Mouse (Mus musculus): ENCODE measurements around the gene Fam163a. TPM values are rescaled to one million over a fixed set of nuclear protein-coding genes. Genes with fewer than 3 reads are reported as not detected.
A peak's percentile ranks its signal among the peaks of the same experiment; 100 is the strongest.

The Fam163a gene
- polyA plus RNA-seq, 1 experiment from 2014 or later: 3.7 TPM

DNA sequence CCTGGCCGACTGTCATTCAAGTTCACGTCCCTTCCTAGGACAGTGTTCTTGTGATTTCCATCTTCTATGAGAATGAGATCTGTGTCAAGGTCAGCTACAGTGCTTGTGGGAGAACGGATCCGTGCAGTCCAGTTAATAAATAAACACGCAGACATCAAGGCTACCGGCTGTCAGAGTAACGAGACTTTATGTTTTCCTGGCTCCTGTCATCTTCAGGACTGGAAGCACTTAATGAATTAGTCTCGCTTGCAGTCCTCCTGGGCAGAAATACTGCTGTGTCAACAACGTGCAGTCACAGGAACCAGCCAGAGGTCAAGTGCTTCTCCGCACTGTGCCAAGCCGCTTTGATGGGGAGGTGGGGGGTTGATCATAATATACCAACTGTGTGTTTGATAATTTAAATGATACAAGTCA lies 20.7 kb downstream of the Fam163a start:
- no peaks in the 10 kb centered on the region for H3K36me3 ChIP-seq (ENCODE audit: control insufficient read depth, insufficient read depth, low read length)
- no peak overlapping the region for H3K9ac ChIP-seq (ENCODE audit: low read depth, low read length)
- H3K9me3 ChIP-seq (ENCODE audit: control insufficient read depth, low read length): no peaks in the 10 kb centered on the region
- H3K4me2 ChIP-seq (ENCODE audit: low read length): no peak overlapping the region
- ATAC-seq: peak; percentile 35; the same call in 1 of the 2 replicates
- H3K27ac ChIP-seq (ENCODE audit: low read depth, low read length): no peak overlapping the region
- H3K27me3 ChIP-seq (replicated peaks; ENCODE audit: control insufficient read depth, insufficient read depth, low read length): no peaks in the 10 kb centered on the region
- peaks cover 27% of the 10 kb centered on the region for H3K4me1 ChIP-seq (ENCODE audit: control insufficient read depth, insufficient read depth, low read depth, low read length)
- no peak overlapping the region for H3K4me3 ChIP-seq (ENCODE audit: low read length)
- WGBS: 17% methylated on average over 11 of the region's 11 CpGs

DNA sequence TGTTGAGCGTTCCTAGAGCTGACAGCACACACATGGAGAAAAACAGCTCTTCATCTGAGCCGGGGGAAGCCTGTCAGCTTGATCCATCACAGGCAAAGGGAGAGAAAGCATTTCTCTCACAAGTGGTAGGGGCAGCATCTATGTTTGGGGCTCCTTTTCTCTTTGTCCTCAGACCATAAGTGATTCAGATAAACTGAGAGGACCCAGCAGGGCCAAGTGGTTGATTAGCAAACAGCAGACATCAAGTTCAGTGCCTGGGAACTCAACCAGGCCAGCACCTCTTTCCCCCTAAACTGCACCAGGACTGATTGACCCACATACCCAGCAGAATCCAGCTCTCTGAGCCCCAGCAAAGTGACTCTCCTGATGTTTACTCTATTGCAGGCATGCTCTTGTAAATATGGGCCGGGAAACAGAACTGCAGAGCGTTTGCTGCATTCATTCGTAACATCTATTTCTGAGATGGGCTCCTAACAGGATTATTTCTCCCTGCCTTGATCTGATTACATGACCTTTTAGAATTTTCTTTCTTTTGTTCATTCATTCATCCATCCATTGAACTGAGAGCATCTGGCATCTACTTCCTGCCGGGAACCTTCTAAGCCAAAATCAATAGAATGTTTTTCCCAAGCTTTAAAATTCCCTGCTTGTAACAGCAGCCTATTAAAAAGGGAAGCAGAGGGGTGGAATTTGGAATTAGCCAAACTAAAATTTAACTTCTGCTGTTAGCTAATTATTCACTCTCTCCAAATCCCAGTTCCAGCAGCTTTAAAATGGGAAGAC lies 21.5 kb downstream of the Fam163a start:
- Histone ChIP-seq H3K4me1 (ENCODE audit: control insufficient read depth, insufficient read depth, low read depth, low read length) (peaks cover 27% of the 10 kb centered on the region), H3K9ac (ENCODE audit: low read depth, low read length) (no peak overlapping the region), H3K27ac (ENCODE audit: low read depth, low read length) (0 out of 2 replicates have a peak overlapping the region, but pooled peaks have one; percentile 10), H3K27me3 (replicated peaks; ENCODE audit: control insufficient read depth, insufficient read depth, low read length) (no peaks in the 10 kb centered on the region), H3K36me3 (ENCODE audit: control insufficient read depth, insufficient read depth, low read length) (no peaks in the 10 kb centered on the region), H3K4me2 (ENCODE audit: low read length) (no peak overlapping the region), H3K9me3 (ENCODE audit: control insufficient read depth, low read length) (no peaks in the 10 kb centered on the region), H3K4me3 (ENCODE audit: low read length) (no peak overlapping the region)
- ATAC-seq: no peak
- 28% methylated on average over 6 of the region's 6 CpGs for WGBS

- Histone ChIP-seq H3K4me3 (ENCODE audit: low read length) (no peak overlapping the region), H3K27ac (ENCODE audit: low read depth, low read length) (peak overlapping the region; percentile 64), H3K9me3 (ENCODE audit: control insufficient read depth, low read length) (no peaks in the 10 kb centered on the region), H3K9ac (ENCODE audit: low read depth, low read length) (no peak overlapping the region; the same call in 1 of the 2 replicates), H3K4me2 (ENCODE audit: low read length) (peak overlapping the region; percentile 10; the same call in 1 of the 2 replicates), H3K4me1 (ENCODE audit: control insufficient read depth, insufficient read depth, low read depth, low read length) (peaks cover 27% of the 10 kb centered on the region), H3K36me3 (ENCODE audit: control insufficient read depth, insufficient read depth, low read length) (no peaks in the 10 kb centered on the region), H3K27me3 (replicated peaks; ENCODE audit: control insufficient read depth, insufficient read depth, low read length) (no peaks in the 10 kb centered on the region)
- 12% methylated on average over 11 of the region's 11 CpGs for WGBS
- ATAC-seq: peak; percentile 95
Observed at GRCm38 (mm10) chr1:156179875-156180274, 25.0 kb downstream of the Fam163a start.

DNA sequence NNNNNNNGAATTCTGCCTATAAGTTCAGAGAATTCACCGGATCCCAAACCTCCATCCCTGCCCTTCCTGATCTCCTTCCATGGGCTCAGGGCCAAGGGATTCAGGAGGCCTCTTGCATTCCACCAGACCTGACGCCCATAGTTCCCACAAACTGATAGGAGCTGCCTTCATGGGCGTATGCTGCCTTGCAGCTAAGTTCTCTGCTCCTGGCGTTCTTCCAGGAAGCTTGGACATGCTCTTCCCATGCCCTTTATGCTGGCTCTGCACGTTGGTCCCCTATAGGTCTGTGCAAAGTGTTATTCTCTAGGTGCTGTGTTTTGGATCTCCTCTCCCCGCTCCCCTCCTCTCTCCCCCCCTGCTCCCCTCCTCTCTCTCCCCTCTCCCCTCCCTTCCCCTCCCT lies 36.1 kb downstream of the Fam163a start:
- Histone ChIP-seq H3K4me2 (ENCODE audit: low read length) (no peak overlapping the region), H3K4me3 (ENCODE audit: low read length) (no peak overlapping the region), H3K27me3 (replicated peaks; ENCODE audit: control insufficient read depth, insufficient read depth, low read length) (no peaks in the 10 kb centered on the region), H3K36me3 (ENCODE audit: control insufficient read depth, insufficient read depth, low read length) (no peaks in the 10 kb centered on the region), H3K4me1 (ENCODE audit: control insufficient read depth, insufficient read depth, low read depth, low read length) (no peaks in the 10 kb centered on the region), H3K9me3 (ENCODE audit: control insufficient read depth, low read length) (no peaks in the 10 kb centered on the region), H3K27ac (ENCODE audit: low read depth, low read length) (no peak overlapping the region), H3K9ac (ENCODE audit: low read depth, low read length) (no peak overlapping the region)
- WGBS: 54% methylated on average over 6 of the region's 6 CpGs
- ATAC-seq: no peak

DNA sequence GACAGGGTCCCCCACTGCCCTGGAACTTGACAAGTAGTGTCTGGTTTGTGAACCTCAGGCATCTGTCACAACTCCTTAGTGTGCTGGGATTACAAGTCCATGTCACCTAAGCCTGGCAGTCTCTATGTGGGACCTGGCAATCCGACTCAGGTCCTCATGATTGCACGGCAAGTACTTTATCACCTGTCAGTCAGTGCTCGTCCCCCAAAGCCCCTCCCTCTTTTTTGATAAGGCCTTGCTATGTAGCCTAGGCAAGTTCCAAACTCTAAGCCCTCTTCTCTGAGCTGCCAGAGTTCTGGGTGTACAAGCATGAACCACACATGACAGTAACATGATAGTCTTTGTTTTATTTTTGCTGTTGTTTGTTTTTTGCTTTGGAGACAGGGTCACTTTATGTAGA lies 88.1 kb downstream of the Fam163a start:
- Histone ChIP-seq H3K27me3 (replicated peaks; ENCODE audit: control insufficient read depth, insufficient read depth, low read length) (no peaks in the 10 kb centered on the region), H3K9me3 (ENCODE audit: control insufficient read depth, low read length) (no peaks in the 10 kb centered on the region), H3K36me3 (ENCODE audit: control insufficient read depth, insufficient read depth, low read length) (no peaks in the 10 kb centered on the region), H3K9ac (ENCODE audit: low read depth, low read length) (no peak overlapping the region), H3K4me1 (ENCODE audit: control insufficient read depth, insufficient read depth, low read depth, low read length) (no peaks in the 10 kb centered on the region), H3K27ac (ENCODE audit: low read depth, low read length) (no peak overlapping the region), H3K4me3 (ENCODE audit: low read length) (no peak overlapping the region), H3K4me2 (ENCODE audit: low read length) (no peak overlapping the region)
- 85% methylated on average over 3 of the region's 3 CpGs for WGBS
- no peak for ATAC-seq

- Histone ChIP-seq H3K4me3 (ENCODE audit: low read length) (no peak overlapping the region), H3K4me1 (ENCODE audit: control insufficient read depth, insufficient read depth, low read depth, low read length) (no peaks in the 10 kb centered on the region), H3K9me3 (ENCODE audit: control insufficient read depth, low read length) (no peaks in the 10 kb centered on the region), H3K27ac (ENCODE audit: low read depth, low read length) (no peak overlapping the region), H3K9ac (ENCODE audit: low read depth, low read length) (no peak overlapping the region), H3K36me3 (ENCODE audit: control insufficient read depth, insufficient read depth, low read length) (no peaks in the 10 kb centered on the region), H3K4me2 (ENCODE audit: low read length) (no peak overlapping the region), H3K27me3 (replicated peaks; ENCODE audit: control insufficient read depth, insufficient read depth, low read length) (no peaks in the 10 kb centered on the region)
- WGBS: 87% methylated on average over 8 of the region's 8 CpGs
- ATAC-seq: no peak
Observed at GRCm38 (mm10) chr1:156113884-156114499, 90.8 kb downstream of the Fam163a start.

DNA sequence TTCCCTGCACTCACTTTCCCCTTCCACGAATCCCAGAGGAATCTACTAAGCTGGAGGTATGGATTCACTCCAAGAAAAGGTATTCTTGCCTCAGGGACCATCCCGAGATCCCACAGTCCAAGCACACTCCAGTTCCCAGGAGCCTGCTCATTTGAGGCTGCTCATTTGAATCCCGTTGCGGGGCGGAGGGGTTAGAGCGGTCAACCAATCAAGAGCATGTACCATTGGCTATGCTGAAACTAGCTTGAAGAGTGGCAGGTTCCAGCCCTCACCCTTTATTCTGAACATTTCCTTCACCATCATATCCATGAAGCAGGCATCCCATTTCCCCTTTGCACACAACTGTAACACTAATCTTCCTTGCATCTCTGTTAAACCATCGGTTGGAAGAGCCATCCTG lies 92.7 kb downstream of the Fam163a start:
- H3K9ac ChIP-seq (ENCODE audit: low read depth, low read length): no peak overlapping the region
- 52% methylated on average over 7 of the region's 7 CpGs for WGBS
- H3K4me2 ChIP-seq (ENCODE audit: low read length): no peak overlapping the region
- H3K9me3 ChIP-seq (ENCODE audit: control insufficient read depth, low read length): no peaks in the 10 kb centered on the region
- no peak overlapping the region for H3K27ac ChIP-seq (ENCODE audit: low read depth, low read length)
- H3K4me1 ChIP-seq (ENCODE audit: control insufficient read depth, insufficient read depth, low read depth, low read length): no peaks in the 10 kb centered on the region
- H3K4me3 ChIP-seq (ENCODE audit: low read length): no peak overlapping the region
- H3K27me3 ChIP-seq (replicated peaks; ENCODE audit: control insufficient read depth, insufficient read depth, low read length): no peaks in the 10 kb centered on the region
- ATAC-seq: no peak
- H3K36me3 ChIP-seq (ENCODE audit: control insufficient read depth, insufficient read depth, low read length): no peaks in the 10 kb centered on the region

DNA sequence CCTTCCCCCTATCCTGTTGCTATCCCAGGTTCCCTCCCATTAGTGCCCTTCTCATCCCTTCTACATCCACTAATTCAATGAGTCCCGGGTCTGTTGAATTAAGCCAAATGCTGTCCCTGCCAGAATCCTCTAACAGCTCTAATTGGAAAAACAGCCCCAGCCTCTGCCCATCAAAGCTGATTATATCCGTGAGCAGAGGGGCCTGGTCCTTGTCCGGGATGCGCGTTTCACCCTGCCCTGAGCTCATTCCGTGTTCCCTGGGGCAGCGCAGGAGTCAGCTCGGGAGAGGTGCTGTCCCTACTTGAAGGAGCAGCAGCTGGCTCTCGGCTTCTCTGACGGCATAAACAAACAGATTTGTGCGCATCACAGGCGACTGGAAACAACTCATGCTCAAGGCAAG lies 93.1 kb downstream of the Fam163a start:
- no peak overlapping the region for H3K4me2 ChIP-seq (ENCODE audit: low read length)
- no peaks in the 10 kb centered on the region for H3K27me3 ChIP-seq (replicated peaks; ENCODE audit: control insufficient read depth, insufficient read depth, low read length)
- no peak overlapping the region for H3K27ac ChIP-seq (ENCODE audit: low read depth, low read length)
- H3K9ac ChIP-seq (ENCODE audit: low read depth, low read length): no peak overlapping the region
- no peaks in the 10 kb centered on the region for H3K4me1 ChIP-seq (ENCODE audit: control insufficient read depth, insufficient read depth, low read depth, low read length)
- no peaks in the 10 kb centered on the region for H3K36me3 ChIP-seq (ENCODE audit: control insufficient read depth, insufficient read depth, low read length)
- 35% methylated on average over 12 of the region's 12 CpGs for WGBS
- no peak overlapping the region for H3K4me3 ChIP-seq (ENCODE audit: low read length)
- ATAC-seq: no peak
- no peaks in the 10 kb centered on the region for H3K9me3 ChIP-seq (ENCODE audit: control insufficient read depth, low read length)

GRCm38 (mm10) chr1:156111090-156111489 lies 93.7 kb downstream of the Fam163a start:
- Histone ChIP-seq H3K4me2 (ENCODE audit: low read length) (no peak overlapping the region), H3K9me3 (ENCODE audit: control insufficient read depth, low read length) (no peaks in the 10 kb centered on the region), H3K4me3 (ENCODE audit: low read length) (no peak overlapping the region), H3K9ac (ENCODE audit: low read depth, low read length) (no peak overlapping the region), H3K27ac (ENCODE audit: low read depth, low read length) (no peak overlapping the region), H3K36me3 (ENCODE audit: control insufficient read depth, insufficient read depth, low read length) (no peaks in the 10 kb centered on the region), H3K27me3 (replicated peaks; ENCODE audit: control insufficient read depth, insufficient read depth, low read length) (no peaks in the 10 kb centered on the region), H3K4me1 (ENCODE audit: control insufficient read depth, insufficient read depth, low read depth, low read length) (no peaks in the 10 kb centered on the region)
- 81% methylated on average over 9 of the region's 9 CpGs for WGBS
- no peak for ATAC-seq

All from hindbrain, embryonic 16.5 days (tissue).